Mouse (Mus musculus) erythroblast, adult 5-6 weeks (primary cell): ENCODE data around the gene Naa10. TPM values are rescaled to one million over a fixed set of nuclear protein-coding genes. Genes with fewer than 3 reads are reported as not detected.

Source experiments
- total RNA-seq, 2 experiments: library from RNA; stranded (forward) in 1 of 2; stranded (reverse) in 1 of 2; fragments of 150-400 nt in 1 of 2; fragments of 200-764, 138-1000 nt in 1 of 2; gene quantifications; 2 replicates each; pipeline versions ENCODE4 v1.2.3 to v1.2.4; 2015 to 2017; ENCODE audit warnings: low replicate concordance in 2 of 2

Naa10 gene
- total RNA-seq, 2 experiments from 2014 or later: 10.6 to 18.1 TPM

Other genes starting within 250 kb of the Naa10 start
- not detected in 2 replicates for gene Slc6a8, start 248.8 kb downstream of the Naa10 start, total RNA-seq (2015; ENCODE audit: low replicate concordance)
- 1.4 TPM in 1 of 2 replicates, not detected in the other for gene Slc6a8, start 248.8 kb downstream of the Naa10 start, total RNA-seq (2017; ENCODE audit: low replicate concordance)
- 60.6 and 85.3 TPM in 2 replicates for gene Bcap31, start 205.8 kb downstream of the Naa10 start, total RNA-seq (2015; ENCODE audit: low replicate concordance)
- gene Bcap31, start 205.8 kb downstream of the Naa10 start, total RNA-seq (2017; ENCODE audit: low replicate concordance): 51.2 and 52.8 TPM in 2 replicates
- gene Abcd1, start 205.3 kb downstream of the Naa10 start, total RNA-seq (2015; ENCODE audit: low replicate concordance): 8.1 and 12.1 TPM in 2 replicates
- 1.3 and 4.0 TPM in 2 replicates for gene Abcd1, start 205.3 kb downstream of the Naa10 start, total RNA-seq (2017; ENCODE audit: low replicate concordance)
- gene Plxnb3, start 164.9 kb downstream of the Naa10 start, total RNA-seq (2015; ENCODE audit: low replicate concordance): not detected in 2 replicates
- 0.77 and 0.84 TPM in 2 replicates for gene Plxnb3, start 164.9 kb downstream of the Naa10 start, total RNA-seq (2017; ENCODE audit: low replicate concordance)
- gene Srpk3, start 147.5 kb downstream of the Naa10 start, total RNA-seq (2015; ENCODE audit: low replicate concordance): not detected in 2 replicates
- not detected in 2 replicates for gene Srpk3, start 147.5 kb downstream of the Naa10 start, total RNA-seq (2017; ENCODE audit: low replicate concordance)
- 74.8 and 98.4 TPM in 2 replicates for gene Idh3g, start 135.0 kb downstream of the Naa10 start, total RNA-seq (2015; ENCODE audit: low replicate concordance)
- gene Idh3g, start 135.0 kb downstream of the Naa10 start, total RNA-seq (2017; ENCODE audit: low replicate concordance): 62.6 and 62.9 TPM in 2 replicates
- gene Ssr4, start 134.9 kb downstream of the Naa10 start, total RNA-seq (2015; ENCODE audit: low replicate concordance): 86.9 and 180 TPM in 2 replicates
- gene Ssr4, start 134.9 kb downstream of the Naa10 start, total RNA-seq (2017; ENCODE audit: low replicate concordance): 44.0 and 61.8 TPM in 2 replicates
- gene Pdzd4, start 97.0 kb downstream of the Naa10 start, total RNA-seq (2015; ENCODE audit: low replicate concordance): 1.5 TPM in 1 of 2 replicates, not detected in the other
- 0.28 TPM in 1 of 2 replicates, not detected in the other for gene Pdzd4, start 97.0 kb downstream of the Naa10 start, total RNA-seq (2017; ENCODE audit: low replicate concordance)
- gene Avpr2, start 29.8 kb downstream of the Naa10 start, total RNA-seq (2015; ENCODE audit: low replicate concordance): not detected in 2 replicates
- gene Avpr2, start 29.8 kb downstream of the Naa10 start, total RNA-seq (2017; ENCODE audit: low replicate concordance): not detected in 2 replicates
- gene L1cam, start 25.8 kb downstream of the Naa10 start, total RNA-seq (2015; ENCODE audit: low replicate concordance): 5.2 TPM in 2 replicates
- gene L1cam, start 25.8 kb downstream of the Naa10 start, total RNA-seq (2017; ENCODE audit: low replicate concordance): 5.3 and 6.2 TPM in 2 replicates
- gene Arhgap4, start 74 bp downstream of the Naa10 start, total RNA-seq (2015; ENCODE audit: low replicate concordance): 15.5 and 16.3 TPM in 2 replicates
- 18.4 and 23.4 TPM in 2 replicates for gene Arhgap4, start 74 bp downstream of the Naa10 start, total RNA-seq (2017; ENCODE audit: low replicate concordance)
- 7.7 TPM in 1 of 2 replicates, not detected in the other for gene Renbp, start 8.9 kb upstream of the Naa10 start, total RNA-seq (2015; ENCODE audit: low replicate concordance)
- 5.4 and 12.4 TPM in 2 replicates for gene Renbp, start 8.9 kb upstream of the Naa10 start, total RNA-seq (2017; ENCODE audit: low replicate concordance)
- 67.9 and 78.2 TPM in 2 replicates for gene Hcfc1, start 44.4 kb upstream of the Naa10 start, total RNA-seq (2015; ENCODE audit: low replicate concordance)
- 45.2 and 47.4 TPM in 2 replicates for gene Hcfc1, start 44.4 kb upstream of the Naa10 start, total RNA-seq (2017; ENCODE audit: low replicate concordance)
- 20.4 and 23.2 TPM in 2 replicates for gene Irak1, start 102.0 kb upstream of the Naa10 start, total RNA-seq (2015; ENCODE audit: low replicate concordance)
- 21.8 and 49.6 TPM in 2 replicates for gene Irak1, start 102.0 kb upstream of the Naa10 start, total RNA-seq (2017; ENCODE audit: low replicate concordance)
- not detected in 2 replicates for gene Opn1mw, start 205.5 kb upstream of the Naa10 start, total RNA-seq (2015; ENCODE audit: low replicate concordance)
- gene Opn1mw, start 205.5 kb upstream of the Naa10 start, total RNA-seq (2017; ENCODE audit: low replicate concordance): not detected in 2 replicates
- 8.5 and 9.4 TPM in 2 replicates for gene Mecp2, start 213.4 kb upstream of the Naa10 start, total RNA-seq (2015; ENCODE audit: low replicate concordance)
- 7.2 and 11.4 TPM in 2 replicates for gene Mecp2, start 213.4 kb upstream of the Naa10 start, total RNA-seq (2017; ENCODE audit: low replicate concordance)
- gene Tex28, start 245.9 kb upstream of the Naa10 start, total RNA-seq (2015; ENCODE audit: low replicate concordance): not detected in 2 replicates
- gene Tex28, start 245.9 kb upstream of the Naa10 start, total RNA-seq (2017; ENCODE audit: low replicate concordance): not detected in 2 replicates